Mouse (Mus musculus): ENCODE measurements around the gene Pip5k1c. TPM values are rescaled to one million over a fixed set of nuclear protein-coding genes. Genes with fewer than 3 reads are reported as not detected.

Pip5k1c gene
- polyA plus RNA-seq, 1 experiment from 2014 or later, result 47.0 TPM

GRCm38 (mm10) chr10:81295185-81295584, 2.4 kb downstream of the Pip5k1c start:
- Histone ChIP-seq H3K27ac (no peak overlapping the region), H3K4me3 (no peak overlapping the region), H3K9me3 (no peaks in the 10 kb centered on the region), H3K4me1 (peaks cover 56% of the 10 kb centered on the region), H3K27me3 (peaks cover 10% of the 10 kb centered on the region; the same call in 1 of the 2 replicates), H3K4me2 (no peak overlapping the region), H3K36me3 (no peaks in the 10 kb centered on the region), H3K9ac (no peak overlapping the region)
- ATAC-seq (ENCODE audit: borderline replicate concordance, extremely low read depth, low FRiP score, low TSS enrichment), result no peak
- WGBS, result 89% methylated on average over 6 of the region's 6 CpGs

- ATAC-seq (ENCODE audit: borderline replicate concordance, extremely low read depth, low FRiP score, low TSS enrichment), result no peak
- peaks cover 62% of the 10 kb centered on the region for H3K4me1 ChIP-seq
These were observed 4.5 kb downstream of the Pip5k1c start for GRCm38 (mm10) chr10:81297246-81297645.

GRCm38 (mm10) chr10:81297845-81298244, 5.1 kb downstream of the Pip5k1c start:
- ATAC-seq (ENCODE audit: borderline replicate concordance, extremely low read depth, low FRiP score, low TSS enrichment), result peak; percentile 28; the same call in 1 of the 2 replicates
- Histone ChIP-seq H3K27ac (peak overlapping the region; percentile 72), H3K9ac (no peak overlapping the region)

More at GRCm38 (mm10) chr10:81297246-81297645, 4.5 kb downstream of the Pip5k1c start:
- H3K4me2 ChIP-seq, result no peak overlapping the region
- H3K27me3 ChIP-seq, result no peaks in the 10 kb centered on the region
- no peak overlapping the region for H3K9ac ChIP-seq
- no peak overlapping the region for H3K4me3 ChIP-seq
- peak overlapping the region; percentile 72 for H3K27ac ChIP-seq
- H3K9me3 ChIP-seq, result no peaks in the 10 kb centered on the region
- no peaks in the 10 kb centered on the region for H3K36me3 ChIP-seq
- 74% methylated on average over 6 of the region's 6 CpGs for WGBS

GRCm38 (mm10) chr10:81298369-81299100, 5.8 kb downstream of the Pip5k1c start:
- Histone ChIP-seq H3K4me1 (peaks cover 74% of the 10 kb centered on the region), H3K27me3 (no peaks in the 10 kb centered on the region), H3K36me3 (no peaks in the 10 kb centered on the region), H3K27ac (peak overlapping the region; percentile 72), H3K9ac (no peak overlapping the region), H3K4me3 (no peak overlapping the region), H3K9me3 (no peaks in the 10 kb centered on the region), H3K4me2 (peak overlapping the region; percentile 3; the same call in 1 of the 2 replicates)
- ATAC-seq (ENCODE audit: borderline replicate concordance, extremely low read depth, low FRiP score, low TSS enrichment), result no peak
- WGBS, result 87% methylated on average over 17 of the region's 17 CpGs

More at GRCm38 (mm10) chr10:81297845-81298244, 5.1 kb downstream of the Pip5k1c start:
- Histone ChIP-seq H3K4me3 (no peak overlapping the region), H3K4me1 (peaks cover 68% of the 10 kb centered on the region), H3K36me3 (no peaks in the 10 kb centered on the region), H3K9me3 (no peaks in the 10 kb centered on the region), H3K27me3 (no peaks in the 10 kb centered on the region), H3K4me2 (peak overlapping the region; percentile 3; the same call in 1 of the 2 replicates)
- WGBS, result 43% methylated on average over 10 of the region's 10 CpGs

GRCm38 (mm10) chr10:81299585-81300351, 7.0 kb downstream of the Pip5k1c start:
- Histone ChIP-seq H3K9me3 (no peaks in the 10 kb centered on the region), H3K27ac (no peak overlapping the region), H3K4me3 (no peak overlapping the region), H3K4me1 (peaks cover 69% of the 10 kb centered on the region), H3K9ac (no peak overlapping the region), H3K4me2 (no peak overlapping the region), H3K36me3 (no peaks in the 10 kb centered on the region; the same call in 1 of the 2 replicates), H3K27me3 (no peaks in the 10 kb centered on the region)
- 83% methylated on average over 14 of the region's 14 CpGs for WGBS
- ATAC-seq (ENCODE audit: borderline replicate concordance, extremely low read depth, low FRiP score, low TSS enrichment), result no peak

GRCm38 (mm10) chr10:81300352-81300907, 7.7 kb downstream of the Pip5k1c start:
- WGBS, result 77% methylated on average over 9 of the region's 9 CpGs
- no peak overlapping the region; the same call in 1 of the 2 replicates for H3K27ac ChIP-seq
- H3K9ac ChIP-seq, result no peak overlapping the region
- no peaks in the 10 kb centered on the region for H3K9me3 ChIP-seq
- no peak for ATAC-seq (ENCODE audit: borderline replicate concordance, extremely low read depth, low FRiP score, low TSS enrichment)
- no peak overlapping the region for H3K4me3 ChIP-seq
- H3K36me3 ChIP-seq, result no peaks in the 10 kb centered on the region; the same call in 1 of the 2 replicates
- no peak overlapping the region for H3K4me2 ChIP-seq
- H3K27me3 ChIP-seq, result no peaks in the 10 kb centered on the region
- H3K4me1 ChIP-seq, result peaks cover 67% of the 10 kb centered on the region

- WGBS, result 74% methylated on average over 9 of the region's 9 CpGs
- Histone ChIP-seq H3K4me3 (no peak overlapping the region), H3K36me3 (peaks cover 7% of the 10 kb centered on the region; the same call in 1 of the 2 replicates), H3K4me1 (peaks cover 67% of the 10 kb centered on the region), H3K27ac (no peak overlapping the region), H3K27me3 (no peaks in the 10 kb centered on the region), H3K4me2 (no peak overlapping the region), H3K9me3 (no peaks in the 10 kb centered on the region), H3K9ac (no peak overlapping the region)
- no peak for ATAC-seq (ENCODE audit: borderline replicate concordance, extremely low read depth, low FRiP score, low TSS enrichment)
These were observed 8.6 kb downstream of the Pip5k1c start for GRCm38 (mm10) chr10:81301321-81301720.

- Histone ChIP-seq H3K4me2 (peak overlapping the region; percentile 15; the same call in 1 of the 2 replicates), H3K36me3 (peaks cover 16% of the 10 kb centered on the region), H3K4me1 (peaks cover 65% of the 10 kb centered on the region), H3K27me3 (no peaks in the 10 kb centered on the region), H3K27ac (peak overlapping the region; percentile 63), H3K4me3 (no peak overlapping the region), H3K9me3 (no peaks in the 10 kb centered on the region), H3K9ac (peak overlapping the region; percentile 22; the same call in 1 of the 2 replicates)
- 62% methylated on average over 4 of the region's 4 CpGs for WGBS
- ATAC-seq (ENCODE audit: borderline replicate concordance, extremely low read depth, low FRiP score, low TSS enrichment), result no peak
These were observed 9.5 kb downstream of the Pip5k1c start for GRCm38 (mm10) chr10:81302288-81302687.

GRCm38 (mm10) chr10:81302781-81303218, 10.0 kb downstream of the Pip5k1c start:
- 46% methylated on average over 14 of the region's 14 CpGs for WGBS
- ATAC-seq (ENCODE audit: borderline replicate concordance, extremely low read depth, low FRiP score, low TSS enrichment), result no peak

GRCm38 (mm10) chr10:81303258-81303657, 10.5 kb downstream of the Pip5k1c start:
- H3K36me3 ChIP-seq, result peaks cover 26% of the 10 kb centered on the region
- peak overlapping the region; percentile 63; the same call in 1 of the 2 replicates for H3K27ac ChIP-seq
- H3K4me2 ChIP-seq, result 0 out of 2 replicates have a peak overlapping the region, but pooled peaks have one; percentile 15
- H3K9ac ChIP-seq, result peak overlapping the region; percentile 11; the same call in 1 of the 2 replicates
- no peak for ATAC-seq (ENCODE audit: borderline replicate concordance, extremely low read depth, low FRiP score, low TSS enrichment)
- WGBS, result 55% methylated on average over 10 of the region's 10 CpGs
- no peaks in the 10 kb centered on the region for H3K27me3 ChIP-seq
- no peaks in the 10 kb centered on the region for H3K9me3 ChIP-seq
- no peak overlapping the region for H3K4me3 ChIP-seq
- H3K4me1 ChIP-seq, result peaks cover 55% of the 10 kb centered on the region

More at GRCm38 (mm10) chr10:81302781-81303218, 10.0 kb downstream of the Pip5k1c start:
- Histone ChIP-seq H3K36me3 (peaks cover 22% of the 10 kb centered on the region), H3K27me3 (no peaks in the 10 kb centered on the region), H3K27ac (peak overlapping the region; percentile 63), H3K9ac (peak overlapping the region; percentile 11; the same call in 1 of the 2 replicates), H3K4me2 (peak overlapping the region; percentile 15; the same call in 1 of the 2 replicates), H3K9me3 (no peaks in the 10 kb centered on the region), H3K4me1 (peaks cover 60% of the 10 kb centered on the region), H3K4me3 (no peak overlapping the region)

GRCm38 (mm10) chr10:81303761-81304160, 11.0 kb downstream of the Pip5k1c start:
- Histone ChIP-seq H3K27ac (no peak overlapping the region), H3K4me3 (no peak overlapping the region), H3K4me1 (peaks cover 50% of the 10 kb centered on the region), H3K36me3 (peaks cover 31% of the 10 kb centered on the region), H3K9ac (no peak overlapping the region), H3K27me3 (no peaks in the 10 kb centered on the region), H3K4me2 (no peak overlapping the region), H3K9me3 (no peaks in the 10 kb centered on the region)
- ATAC-seq (ENCODE audit: borderline replicate concordance, extremely low read depth, low FRiP score, low TSS enrichment), result no peak
- WGBS, result 56% methylated on average over 7 of the region's 7 CpGs
